Mouse (Mus musculus) cortical plate, adult 2 months (tissue): ENCODE data around the gene Prpf18.

Source experiments
- CTCF ChIP-seq: fragments of 200-500 bp; IDR thresholded peaks from 2 replicates; pipeline ENCODE4 v1.5.1; 2011; ENCODE audit warnings: mild to moderate bottlenecking, control low read depth, low read length; ENCODE audit not compliant: insufficient read depth; ENCODE audit errors: extremely low read depth
- POLR2A ChIP-seq: fragments of 200-500 bp; IDR thresholded peaks from 2 replicates; pipeline ENCODE4 v1.6.1; 2011; ENCODE audit warnings: mild to moderate bottlenecking, low read length, control low read depth; ENCODE audit not compliant: insufficient read depth; ENCODE audit errors: extremely low read depth

DNA sequence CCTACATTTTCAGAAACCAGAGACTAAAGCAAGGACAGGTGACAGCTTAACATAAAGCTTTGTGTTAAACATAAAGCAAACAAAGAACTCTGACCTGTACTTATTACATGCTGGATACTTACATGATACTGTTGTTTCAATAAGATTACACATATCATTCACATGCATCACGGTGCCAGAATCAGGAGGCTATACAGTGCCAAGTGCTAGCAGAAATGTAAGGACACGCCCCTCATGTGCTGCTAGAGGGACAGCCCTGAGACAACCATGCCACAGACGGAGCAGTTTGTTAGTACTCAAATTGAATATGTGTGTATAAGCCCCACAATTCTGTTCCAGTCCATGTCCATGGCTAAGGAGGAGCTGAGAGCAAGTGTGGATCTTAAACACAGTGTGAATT is 13.7 kb downstream of the Prpf18 start:
- TF ChIP-seq CTCF (no peak), POLR2A (no peak)
